Mouse (Mus musculus) stomach, postnatal 0 days (tissue): ENCODE measurements around the gene Nop10.

Source experiments
- CTCF ChIP-seq: IDR thresholded peaks from 2 replicates; pipeline ENCODE4 v1.5.1; 2016; ENCODE audit warnings: antibody characterized with exemption, low read depth, mild to moderate bottlenecking, moderate library complexity
- EP300 ChIP-seq: optimal IDR thresholded peaks from 2 replicates; pipeline ENCODE3; 2016; ENCODE audit warnings: antibody characterized with exemption

DNA sequence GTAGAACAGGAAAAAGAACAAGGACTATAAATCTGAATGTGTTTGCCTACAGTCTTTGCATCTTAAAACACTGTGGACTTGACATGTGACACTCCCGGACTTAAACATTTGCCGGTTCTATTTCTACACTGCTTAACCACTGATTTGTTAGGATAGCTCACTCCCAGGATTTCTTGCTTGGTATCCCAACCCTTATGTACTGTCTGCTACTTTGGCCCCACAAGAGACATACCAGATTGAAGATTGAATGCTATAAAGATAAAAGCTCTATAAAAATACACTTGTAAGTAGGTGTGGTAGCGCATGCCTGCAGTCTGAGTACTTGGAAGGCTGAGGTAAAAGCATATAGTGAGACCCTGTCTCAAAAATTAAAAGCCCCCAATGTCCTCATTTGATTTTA lies 27.8 kb downstream of the Nop10 start:
- TF ChIP-seq CTCF (no peak), EP300 (no peak)
